Mouse (Mus musculus) E14TG2a.4 (cell line): Measurements from ENCODE around the gene Ptov1.

Experiments
- H3K27me3 ChIP-seq: 2 replicates; pipeline ENCODE4 v1.6.1; 2014; ENCODE audit warnings: low read length, control low read depth; ENCODE audit not compliant: insufficient read depth
- H3K36me3 ChIP-seq: 2 replicates; pipeline ENCODE4 v1.6.1; 2014; ENCODE audit warnings: low read length, control low read depth; ENCODE audit not compliant: insufficient read depth
- H3K4me1 ChIP-seq: replicated peaks from 2 replicates; pipeline ENCODE4 v1.6.1; 2014; ENCODE audit warnings: low read depth, low read length, control low read depth
- H3K4me3 ChIP-seq: replicated peaks from 2 replicates; pipeline ENCODE4 v1.5.1; 2014; ENCODE audit warnings: mild to moderate bottlenecking, low read length
- H3K9me3 ChIP-seq: 2 replicates; pipeline ENCODE4 v1.6.1; 2014; ENCODE audit warnings: low read length, control low read depth
- CTCF ChIP-seq: conservative IDR thresholded peaks from 2 replicates; pipeline ENCODE4 v1.5.1; 2014; ENCODE audit warnings: low read length
- NANOG ChIP-seq: IDR thresholded peaks from 2 replicates; pipeline ENCODE4 v1.6.1; 2014; ENCODE audit warnings: borderline replicate concordance, low read length, mixed read lengths
- POU5F1 ChIP-seq: IDR thresholded peaks from 2 replicates; pipeline ENCODE4 v1.6.1; 2014; ENCODE audit warnings: low read length, borderline replicate concordance

Ptov1 gene

GRCm38 (mm10) chr7:44871181-44871580 lies 1.6 kb upstream of the Ptov1 start:
- no peak overlapping the region for H3K4me3 ChIP-seq
- H3K27me3 ChIP-seq = no peaks in the 10 kb centered on the region
- peaks cover under 1% of the 10 kb centered on the region; the same call in 1 of the 2 replicates for H3K9me3 ChIP-seq
- peaks cover 69% of the 10 kb centered on the region for H3K4me1 ChIP-seq
- peaks cover 14% of the 10 kb centered on the region for H3K36me3 ChIP-seq
- no peak for TF ChIP-seq CTCF
- TF ChIP-seq NANOG = no peak
- no peak for TF ChIP-seq POU5F1

GRCm38 (mm10) chr7:44870614-44871013 lies 1.0 kb upstream of the Ptov1 start:
- no peak overlapping the region for H3K4me3 ChIP-seq
- H3K4me1 ChIP-seq = peaks cover 74% of the 10 kb centered on the region
- H3K9me3 ChIP-seq = no peaks in the 10 kb centered on the region
- TF ChIP-seq POU5F1 (no peak), CTCF (no peak), NANOG (no peak)
- no peaks in the 10 kb centered on the region for H3K27me3 ChIP-seq
- H3K36me3 ChIP-seq = peaks cover 14% of the 10 kb centered on the region

- Histone ChIP-seq H3K4me3 (peak overlapping the region; percentile 95), H3K27me3 (no peaks in the 10 kb centered on the region), H3K9me3 (no peaks in the 10 kb centered on the region), H3K4me1 (peaks cover 84% of the 10 kb centered on the region), H3K36me3 (peaks cover 29% of the 10 kb centered on the region)
- TF ChIP-seq NANOG = no peak
- no peak for TF ChIP-seq POU5F1
- no peak for TF ChIP-seq CTCF
Measured at GRCm38 (mm10) chr7:44868919-44869696, 480 bp downstream of the Ptov1 start.

GRCm38 (mm10) chr7:44868465-44868864 lies 1.1 kb downstream of the Ptov1 start:
- TF ChIP-seq CTCF (no peak), NANOG (no peak), POU5F1 (no peak)
- peak overlapping the region; percentile 95 for H3K4me3 ChIP-seq
- H3K27me3 ChIP-seq = no peaks in the 10 kb centered on the region
- H3K36me3 ChIP-seq = peaks cover 36% of the 10 kb centered on the region
- peaks cover 85% of the 10 kb centered on the region for H3K4me1 ChIP-seq
- H3K9me3 ChIP-seq = no peaks in the 10 kb centered on the region

- peaks cover 85% of the 10 kb centered on the region for H3K4me1 ChIP-seq
Measured at GRCm38 (mm10) chr7:44867802-44868201, 1.8 kb downstream of the Ptov1 start.

GRCm38 (mm10) chr7:44867010-44867702 lies 2.4 kb downstream of the Ptov1 start:
- H3K4me3 ChIP-seq = peak overlapping the region; percentile 95
- TF ChIP-seq POU5F1 = no peak
- TF ChIP-seq CTCF = no peak
- TF ChIP-seq NANOG = no peak

More at GRCm38 (mm10) chr7:44867802-44868201, 1.8 kb downstream of the Ptov1 start:
- TF ChIP-seq NANOG (no peak), CTCF (no peak), POU5F1 (no peak)
- no peaks in the 10 kb centered on the region for H3K27me3 ChIP-seq
- H3K36me3 ChIP-seq = peaks cover 42% of the 10 kb centered on the region
- H3K4me3 ChIP-seq = peak overlapping the region; percentile 95
- no peaks in the 10 kb centered on the region for H3K9me3 ChIP-seq

GRCm38 (mm10) chr7:44866276-44867009 lies 3.1 kb downstream of the Ptov1 start:
- TF ChIP-seq CTCF (no peak), NANOG (no peak), POU5F1 (no peak)
- H3K36me3 ChIP-seq = peaks cover 56% of the 10 kb centered on the region
- H3K9me3 ChIP-seq = no peaks in the 10 kb centered on the region
- no peaks in the 10 kb centered on the region for H3K27me3 ChIP-seq
- H3K4me1 ChIP-seq = peaks cover 82% of the 10 kb centered on the region
- H3K4me3 ChIP-seq = peak overlapping the region; percentile 29; the same call in 1 of the 2 replicates

More at GRCm38 (mm10) chr7:44867010-44867702, 2.4 kb downstream of the Ptov1 start:
- no peaks in the 10 kb centered on the region for H3K27me3 ChIP-seq
- peaks cover 49% of the 10 kb centered on the region for H3K36me3 ChIP-seq
- no peaks in the 10 kb centered on the region for H3K9me3 ChIP-seq
- peaks cover 85% of the 10 kb centered on the region for H3K4me1 ChIP-seq
